Mouse (Mus musculus) spleen, embryonic (tissue): Measurements from ENCODE around the gene Wdcp.

Experiments used
- CTCF ChIA-PET: fragments of 350-600 bp; sonication (Branson Sonifier 250); formaldehyde crosslinking; loops from one replicate; lab custom pipeline; 2022; lab: Charles Lee

The Wdcp gene

GRCm38 (mm10) chr12:4864338-4864690, 21.2 kb downstream of the Wdcp start:
- CTCF ChIA-PET: no interaction called here

GRCm38 (mm10) chr12:4868924-4869323, 25.8 kb downstream of the Wdcp start:
- CTCF ChIA-PET: no interaction called here

GRCm38 (mm10) chr12:4871260-4871659, 28.2 kb downstream of the Wdcp start:
- CTCF ChIA-PET: interaction anchor here (0.9 kb wide), 1 partner anchor 21 kb away, joined by 4 read pairs; no protein-coding TSS in a partner anchor

GRCm38 (mm10) chr12:4872273-4872672, 29.2 kb downstream of the Wdcp start:
- CTCF ChIA-PET: no interaction called here

GRCm38 (mm10) chr12:4872983-4873477, 29.9 kb downstream of the Wdcp start:
- CTCF ChIA-PET: no interaction called here

- CTCF ChIA-PET: no interaction called here
Measured at GRCm38 (mm10) chr12:4873531-4873930, 30.4 kb downstream of the Wdcp start.

- CTCF ChIA-PET: interaction anchor here (0.6 kb wide), 1 partner anchor 31 kb away, joined by 3 read pairs; no protein-coding TSS in a partner anchor
Measured at GRCm38 (mm10) chr12:4874161-4874927, 31.2 kb downstream of the Wdcp start, which contains the start of gene Mfsd2b. Gene Mfsd2b (minus strand): TSS chr12:4874359.

- CTCF ChIA-PET: no interaction called here
Measured at GRCm38 (mm10) chr12:4875623-4876022, 32.5 kb downstream of the Wdcp start.

GRCm38 (mm10) chr12:4878296-4878783, 35.2 kb downstream of the Wdcp start:
- CTCF ChIA-PET: no interaction called here

GRCm38 (mm10) chr12:4879048-4879447, 35.9 kb downstream of the Wdcp start:
- CTCF ChIA-PET: no interaction called here

- CTCF ChIA-PET: interaction anchor here (0.7 kb wide), 1 partner anchor 208 kb away, joined by 3 read pairs; no protein-coding TSS in a partner anchor
Measured at GRCm38 (mm10) chr12:4882086-4882485, 39.0 kb downstream of the Wdcp start.

- CTCF ChIA-PET: interaction anchor here (0.7 kb wide), 1 partner anchor 29 kb away, joined by 4 read pairs; no protein-coding TSS in a partner anchor
Measured at GRCm38 (mm10) chr12:4885062-4885461, 42.0 kb downstream of the Wdcp start.

- CTCF ChIA-PET: interaction anchor here (0.6 kb wide), 1 partner anchor 28 kb away, joined by 4 read pairs; no protein-coding TSS in a partner anchor
Measured at GRCm38 (mm10) chr12:4886581-4886980, 43.5 kb downstream of the Wdcp start.

- CTCF ChIA-PET: interaction anchor here (0.6 kb wide), 1 partner anchor 71 kb away, joined by 3 read pairs; the partner anchor contains the start of gene Sf3b6
Measured at GRCm38 (mm10) chr12:4888739-4889138, 45.6 kb downstream of the Wdcp start.

- CTCF ChIA-PET: no interaction called here
Measured at GRCm38 (mm10) chr12:4889251-4889650, 46.1 kb downstream of the Wdcp start.

- CTCF ChIA-PET: no interaction called here
Measured at GRCm38 (mm10) chr12:4889891-4890290, 46.8 kb downstream of the Wdcp start.

- CTCF ChIA-PET: no interaction called here
Measured at GRCm38 (mm10) chr12:4898024-4898423, 54.9 kb downstream of the Wdcp start.

- CTCF ChIA-PET: interaction anchor here (0.6 to 0.8 kb wide), 2 partner anchors 11 to 32 kb away, joined by 3 read pairs; partner anchors contain the start of genes Atad2b and Mfsd2b
Measured at GRCm38 (mm10) chr12:4905946-4906345, 62.8 kb downstream of the Wdcp start.

- CTCF ChIA-PET: interaction anchor here (0.8 kb wide), 1 partner anchor 11 kb away, joined by 3 read pairs; the partner anchor contains the start of gene Atad2b
Measured at GRCm38 (mm10) chr12:4906476-4906875, 63.4 kb downstream of the Wdcp start.

- CTCF ChIA-PET: no interaction called here
Measured at GRCm38 (mm10) chr12:4906951-4907906, 64.1 kb downstream of the Wdcp start, which contains the start of gene Ubxn2a. Gene Ubxn2a (minus strand): TSS chr12:4907705.

GRCm38 (mm10) chr12:4908391-4908790, 65.3 kb downstream of the Wdcp start:
- CTCF ChIA-PET: interaction anchor here (0.6 kb wide), 1 partner anchor 52 kb away, joined by 5 read pairs; no protein-coding TSS in a partner anchor
